In the genomic region with DNA sequence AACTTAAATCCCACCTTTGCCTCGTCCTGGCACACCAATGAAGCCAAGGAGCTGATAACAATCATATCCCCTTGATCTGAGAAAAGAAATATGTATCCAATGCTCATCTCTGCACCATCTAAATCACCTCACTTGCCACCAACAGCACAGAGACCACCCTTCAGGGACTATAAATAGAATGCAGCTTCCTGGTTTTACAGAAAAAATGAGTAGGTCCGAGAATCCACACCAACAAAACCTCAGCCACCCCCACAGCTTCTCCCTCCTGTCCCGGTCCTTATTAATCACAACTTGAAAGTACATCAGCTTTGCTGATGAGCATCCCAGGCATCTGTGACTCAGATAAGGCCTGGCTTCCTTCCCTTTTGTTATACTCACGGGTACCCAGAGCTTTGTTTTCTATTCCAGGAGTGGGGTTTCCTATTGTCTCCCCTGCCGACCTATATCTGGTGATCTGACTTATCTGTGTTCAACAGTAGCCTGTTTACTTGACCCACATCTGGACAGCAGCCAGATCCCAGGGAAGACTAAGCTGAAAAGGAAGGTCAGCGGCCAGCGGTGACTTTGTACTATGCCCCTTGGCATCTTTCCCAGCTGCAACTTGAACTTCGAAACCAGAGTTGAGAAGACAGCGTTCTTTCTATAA, we compare ENCODE assay signal across 8 mouse cellular contexts. TPM values are rescaled to one million over a fixed set of nuclear protein-coding genes. Genes with fewer than 3 reads are reported as not detected.
A peak's percentile ranks its signal among the peaks of the same experiment; 100 is the strongest.
DNase-seq lines count a peak whose midpoint lies in the region; ATAC-seq and TF ChIP-seq lines count a peak whose summit lies in the region.

No protein-coding gene starts in this region.

- no peak overlapping the region for H3K4me3 ChIP-seq in embryonic fibroblast, embryonic 13.5 days (ENCODE audit: insufficient read depth, low read length)
- no peak overlapping the region for H3K4me3 ChIP-seq in intestine, embryonic 15.5 days (replicated peaks)
- H3K4me3 ChIP-seq in lung, embryonic 14.5 days (ENCODE audit: low read depth, low read length), result no peak overlapping the region
- H3K4me3 ChIP-seq in hindbrain, embryonic 12.5 days, result no peak overlapping the region

- peak; percentile 59 for ATAC-seq in intestine, embryonic 15.5 days
- peak; percentile 86 for ATAC-seq in lung, embryonic 14.5 days (ENCODE audit: insufficient read depth)
- no peak for ATAC-seq in hindbrain, embryonic 12.5 days (ENCODE audit: low FRiP score)

- H3K4me2 ChIP-seq in intestine, embryonic 15.5 days (replicated peaks), result no peak overlapping the region
- no peak overlapping the region for H3K4me2 ChIP-seq in lung, embryonic 14.5 days
- no peak overlapping the region for H3K4me2 ChIP-seq in hindbrain, embryonic 12.5 days (replicated peaks)

- no peak for TF ChIP-seq CTCF in embryonic fibroblast, embryonic 13.5 days (IDR thresholded peaks at IDR 0.05; ENCODE audit: borderline replicate concordance, insufficient read depth, low read length)
- TF ChIP-seq CTCF in lung, embryonic 14.5 days (IDR thresholded peaks at IDR 0.05; ENCODE audit: low read depth), result no peak

- H3K27me3 ChIP-seq in intestine, embryonic 15.5 days (replicated peaks), result no peaks in the 10 kb centered on the region
- no peaks in the 10 kb centered on the region for H3K27me3 ChIP-seq in lung, embryonic 14.5 days (ENCODE audit: insufficient read depth, low read length)
- no peaks in the 10 kb centered on the region for H3K27me3 ChIP-seq in hindbrain, embryonic 12.5 days

- WGBS in intestine, embryonic 15.5 days, result 26% methylated on average over 9 of the region's 9 CpGs
- 20% methylated on average over 9 of the region's 9 CpGs for WGBS in lung, embryonic 14.5 days
- 65% methylated on average over 9 of the region's 9 CpGs for WGBS in hindbrain, embryonic 12.5 days

- H3K9me3 ChIP-seq in intestine, embryonic 15.5 days, result no peaks in the 10 kb centered on the region
- H3K9me3 ChIP-seq in lung, embryonic 14.5 days (ENCODE audit: low read depth, low read length), result no peaks in the 10 kb centered on the region
- no peaks in the 10 kb centered on the region for H3K9me3 ChIP-seq in hindbrain, embryonic 12.5 days (replicated peaks)

- H3K36me3 ChIP-seq in intestine, embryonic 15.5 days, result no peaks in the 10 kb centered on the region
- H3K36me3 ChIP-seq in lung, embryonic 14.5 days (ENCODE audit: insufficient read depth), result no peaks in the 10 kb centered on the region
- H3K36me3 ChIP-seq in hindbrain, embryonic 12.5 days, result no peaks in the 10 kb centered on the region

- H3K9ac ChIP-seq in intestine, embryonic 15.5 days, result no peak overlapping the region
- H3K9ac ChIP-seq in lung, embryonic 14.5 days, result no peak overlapping the region
- H3K9ac ChIP-seq in hindbrain, embryonic 12.5 days, result no peak overlapping the region

- no peak for TF ChIP-seq POLR2A in embryonic fibroblast, embryonic 13.5 days (IDR thresholded peaks at IDR 0.05; ENCODE audit: low read depth, low read length)

- peak overlapping the region; percentile 34; the same call in 1 of the 2 replicates for H3K27ac ChIP-seq in embryonic fibroblast, embryonic 13.5 days (ENCODE audit: insufficient read depth, low read length)
- H3K27ac ChIP-seq in intestine, embryonic 15.5 days, result no peak overlapping the region
- no peak overlapping the region for H3K27ac ChIP-seq in lung, embryonic 14.5 days (ENCODE audit: low read depth)
- no peak overlapping the region for H3K27ac ChIP-seq in hindbrain, embryonic 12.5 days

- peak; percentile 44 to 46 for DNase-seq in right cerebral cortex, postnatal 10 days (ENCODE audit: low spot score in 2 of 2)
- no peak for DNase-seq in right cerebral cortex, postnatal 4 days
- DNase-seq in lung, embryonic 14.5 days, result peak; percentile 94
- DNase-seq in natural killer cell, adult 2 months (ENCODE audit: low spot score in 2 of 2), result no peak
- no peak for DNase-seq in layer of hippocampus, adult 9-10 months (ENCODE audit: low spot score)

- H3K4me1 ChIP-seq in embryonic fibroblast, embryonic 13.5 days (ENCODE audit: control insufficient read depth, insufficient read depth, low read length), result no peaks in the 10 kb centered on the region
- 0 out of 2 replicates have a peak, but pooled peaks cover 4% of the 10 kb centered on the region for H3K4me1 ChIP-seq in intestine, embryonic 15.5 days (replicated peaks)
- H3K4me1 ChIP-seq in lung, embryonic 14.5 days (ENCODE audit: insufficient read depth), result 0 out of 2 replicates have a peak, but pooled peaks cover 6% of the 10 kb centered on the region
- H3K4me1 ChIP-seq in hindbrain, embryonic 12.5 days, result no peaks in the 10 kb centered on the region

RNA-seq across cellular contexts. Expression of a gene that starts 7.0 kb away (rescaled TPM):
- 107 and 122 TPM in 2 replicates for polyA plus RNA-seq in embryonic fibroblast, embryonic 13.5 days (2011; ENCODE audit: insufficient read length, low read depth, missing spikeins)
- polyA plus RNA-seq in intestine, embryonic 15.5 days (2015; fragmentation: Nextera tagmentation; extraction: Ambion mirVana), result 69.1 and 69.5 TPM in 2 replicates
- polyA plus RNA-seq in lung, embryonic 14.5 days (2014; fragmentation: Nextera tagmentation; extraction: Ambion mirVana), result 63.1 and 67.6 TPM in 2 replicates
- polyA plus RNA-seq in hindbrain, embryonic 12.5 days (2016; fragmentation: Nextera tagmentation; extraction: Ambion mirVana), result 76.2 and 77.1 TPM in 2 replicates

RNA-seq across cellular contexts. Expression of a gene that starts 23.7 kb away (rescaled TPM):
- polyA plus RNA-seq in embryonic fibroblast, embryonic 13.5 days (2011; ENCODE audit: insufficient read length, low read depth, missing spikeins), result not detected in 2 replicates
- polyA plus RNA-seq in intestine, embryonic 15.5 days (2015; fragmentation: Nextera tagmentation; extraction: Ambion mirVana), result 0.06 and 0.10 TPM in 2 replicates
- polyA plus RNA-seq in lung, embryonic 14.5 days (2014; fragmentation: Nextera tagmentation; extraction: Ambion mirVana), result 0.07 and 0.11 TPM in 2 replicates
- 0.07 TPM in 1 of 2 replicates, not detected in the other for polyA plus RNA-seq in hindbrain, embryonic 12.5 days (2016; fragmentation: Nextera tagmentation; extraction: Ambion mirVana)

RNA-seq across cellular contexts. Expression of a gene that starts 36.7 kb away (rescaled TPM):
- polyA plus RNA-seq in embryonic fibroblast, embryonic 13.5 days (2011; ENCODE audit: insufficient read length, low read depth, missing spikeins), result 3,230 and 3,899 TPM in 2 replicates
- polyA plus RNA-seq in intestine, embryonic 15.5 days (2015; fragmentation: Nextera tagmentation; extraction: Ambion mirVana), result 1,017 and 1,034 TPM in 2 replicates
- polyA plus RNA-seq in lung, embryonic 14.5 days (2014; fragmentation: Nextera tagmentation; extraction: Ambion mirVana), result 1,103 and 1,167 TPM in 2 replicates
- polyA plus RNA-seq in hindbrain, embryonic 12.5 days (2016; fragmentation: Nextera tagmentation; extraction: Ambion mirVana), result 624 and 749 TPM in 2 replicates

Comparison
In these comparisons a context has a peak if more than half of its experiments do, and no peak if none do; other contexts are left out.
1. DNase-seq: peak in right cerebral cortex, postnatal 10 days (2 of 2) and lung, embryonic 14.5 days (single experiment); none in right cerebral cortex, postnatal 4 days (single experiment), natural killer cell, adult 2 months (0 of 2) and layer of hippocampus, adult 9-10 months (single experiment).